Mouse (Mus musculus): ENCODE data around the gene Gpalpp1. TPM values are rescaled to one million over a fixed set of nuclear protein-coding genes. Genes with fewer than 3 reads are reported as not detected.

Gpalpp1 gene
- 20.7 TPM for polyA plus RNA-seq (2014; fragmentation: Illumina TruSeq; extraction: RNeasy Lipid Tissue Mini Kit (QIAGEN cat#74804); ENCODE audit: low read depth, low replicate concordance)

DNA sequence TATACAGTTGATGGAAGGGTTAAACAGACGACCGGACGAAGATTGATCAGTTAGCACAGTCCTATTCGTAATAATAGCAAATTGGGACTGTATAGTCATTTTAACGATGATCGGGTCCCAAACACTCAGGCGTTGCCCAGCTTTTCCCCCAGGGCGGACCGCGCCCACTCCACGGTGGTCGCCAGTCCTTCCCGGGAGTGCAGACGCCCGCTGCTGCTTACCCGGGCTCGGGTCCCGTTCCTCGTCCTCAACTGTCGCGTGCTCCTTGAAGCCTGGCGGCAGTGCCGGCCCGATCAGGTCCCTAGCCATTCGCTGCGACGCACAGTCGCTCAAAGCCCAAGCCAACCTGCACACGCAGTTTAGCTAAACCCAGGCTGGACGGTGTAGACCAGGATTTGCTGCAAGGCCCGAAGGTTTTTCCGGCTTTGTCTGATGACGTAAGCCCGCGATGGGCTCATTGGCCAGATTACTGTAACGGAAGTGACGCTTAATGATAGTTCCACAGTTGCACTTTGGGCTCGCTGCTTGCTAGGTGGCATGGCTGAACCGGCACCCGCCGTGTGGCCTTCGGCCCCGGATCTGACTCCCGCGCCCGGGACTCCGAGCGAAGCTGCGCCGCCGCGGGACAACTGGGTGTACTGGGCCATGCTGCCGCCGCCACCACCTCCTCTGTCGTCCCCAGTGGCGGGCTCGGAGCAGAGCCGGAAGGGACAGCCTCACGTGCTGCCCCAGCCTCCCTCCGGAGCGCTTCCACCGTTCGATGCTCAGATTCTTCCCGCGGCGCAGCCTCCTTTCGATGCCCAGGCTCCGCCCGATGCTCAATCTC, at the start of gene Gpalpp1, which contains the start of gene Nufip1:
Gpalpp1 (minus strand) TSS at position 365 of the 826 bp plus-strand sequence.
Nufip1 (plus strand) TSS at position 496 of the 826 bp plus-strand sequence.

Other genes starting within 250 kb of the Gpalpp1 start
- gene Kctd4, start 155.8 kb downstream of the Gpalpp1 start, polyA plus RNA-seq (2014; fragmentation: Illumina TruSeq; extraction: RNeasy Lipid Tissue Mini Kit (QIAGEN cat#74804); ENCODE audit: low read depth, low replicate concordance) = not detected
- gene Gtf2f2, start 99.9 kb downstream of the Gpalpp1 start, polyA plus RNA-seq (2014; fragmentation: Illumina TruSeq; extraction: RNeasy Lipid Tissue Mini Kit (QIAGEN cat#74804); ENCODE audit: low read depth, low replicate concordance) = 22.0 TPM
- 5.2 TPM for gene Nufip1, start 131 bp upstream of the Gpalpp1 start, polyA plus RNA-seq (2014; fragmentation: Illumina TruSeq; extraction: RNeasy Lipid Tissue Mini Kit (QIAGEN cat#74804); ENCODE audit: low read depth, low replicate concordance)